Mouse (Mus musculus) embryonic facial prominence, embryonic 11.5 days (tissue): ENCODE data around the gene Cd79a. TPM values are rescaled to one million over a fixed set of nuclear protein-coding genes. Genes with fewer than 3 reads are reported as not detected.
A peak's percentile ranks its signal among the peaks of the same experiment; 100 is the strongest.
"Not testable (repeated sequence)": the region's sequence is repeated elsewhere in the genome, so short reads cannot be mapped to it uniquely, and the experiment has no call there.

Experiments used
- ATAC-seq: fragments of 200-750 bp; cut with Nextera tagmentation; replicated peaks from 2 replicates; pipeline ENCODE4 v1.8.0; 2017; ENCODE audit warnings: low read depth; ENCODE audit not compliant: insufficient number of reproducible peaks, low FRiP score, low TSS enrichment
- DNase-seq: peaks from one replicate; pipeline ENCODE4 v3.0.0-alpha.2; 2015; ENCODE audit warnings: low spot score
- H3K27ac ChIP-seq: fragments of 300-500 bp; sonication (generic); replicated peaks from 2 replicates; pipeline ENCODE4 v1.5.1; 2014; ENCODE audit warnings: mild to moderate bottlenecking, low read depth, low read length, control low read depth
- H3K27me3 ChIP-seq: fragments of 300-500 bp; sonication (generic); 2 replicates; pipeline ENCODE4 v1.6.1; 2014; ENCODE audit warnings: mild to moderate bottlenecking, low read length, moderate library complexity, mixed read lengths; ENCODE audit not compliant: control insufficient read depth, insufficient read depth
- H3K36me3 ChIP-seq: fragments of 300-500 bp; sonication (generic); replicated peaks from 2 replicates; pipeline ENCODE4 v1.6.1; 2014; ENCODE audit warnings: low read depth, mild to moderate bottlenecking, low read length, moderate library complexity, mixed read lengths; ENCODE audit not compliant: control insufficient read depth, insufficient read depth
- H3K4me1 ChIP-seq: fragments of 300-500 bp; sonication (generic); 2 replicates; pipeline ENCODE4 v1.6.1; 2014; ENCODE audit warnings: low read length, mixed read lengths; ENCODE audit not compliant: control insufficient read depth, insufficient read depth
- H3K4me2 ChIP-seq: fragments of 300-500 bp; sonication (generic); 2 replicates; pipeline ENCODE4 v1.6.1; 2014; ENCODE audit warnings: low read depth, mild to moderate bottlenecking, control low read depth, low read length, moderate library complexity
- H3K4me3 ChIP-seq: fragments of 300-500 bp; sonication (generic); 2 replicates; pipeline ENCODE4 v1.5.1; 2014; ENCODE audit warnings: low read depth, low read length, control low read depth
- H3K9ac ChIP-seq: fragments of 300-500 bp; sonication (generic); replicated peaks from 2 replicates; pipeline ENCODE4 v1.6.1; 2014; ENCODE audit warnings: mild to moderate bottlenecking, control low read depth, low read length
- H3K9me3 ChIP-seq: fragments of 300-500 bp; sonication (generic); replicated peaks from 2 replicates; pipeline ENCODE4 v1.6.1; 2016; ENCODE audit warnings: mild to moderate bottlenecking, low read length, inconsistent platforms, mixed read lengths; ENCODE audit not compliant: control insufficient read depth
- WGBS: fragments of 180-500 bp; shearing (Covaris S2); extraction: QIAGEN DNeasy Blood & Tissue Kit; methylation state at CpG from one replicate; pipeline ENCODE4 v1.1.7; 2014; 5-methylcytosine and 5-hydroxymethylcytosine counted together
- polyA plus RNA-seq: library from polyadenylated mRNA; unstranded; fragments of >200 nt; fragmentation: Nextera tagmentation; extraction: Ambion mirVana; gene quantifications from 2 replicates; pipeline ENCODE4 v1.2.1, GENCODE M21; 2014

Gene Cd79a
- polyA plus RNA-seq, 1 experiment from 2014 or later = 0.28 TPM

DNA sequence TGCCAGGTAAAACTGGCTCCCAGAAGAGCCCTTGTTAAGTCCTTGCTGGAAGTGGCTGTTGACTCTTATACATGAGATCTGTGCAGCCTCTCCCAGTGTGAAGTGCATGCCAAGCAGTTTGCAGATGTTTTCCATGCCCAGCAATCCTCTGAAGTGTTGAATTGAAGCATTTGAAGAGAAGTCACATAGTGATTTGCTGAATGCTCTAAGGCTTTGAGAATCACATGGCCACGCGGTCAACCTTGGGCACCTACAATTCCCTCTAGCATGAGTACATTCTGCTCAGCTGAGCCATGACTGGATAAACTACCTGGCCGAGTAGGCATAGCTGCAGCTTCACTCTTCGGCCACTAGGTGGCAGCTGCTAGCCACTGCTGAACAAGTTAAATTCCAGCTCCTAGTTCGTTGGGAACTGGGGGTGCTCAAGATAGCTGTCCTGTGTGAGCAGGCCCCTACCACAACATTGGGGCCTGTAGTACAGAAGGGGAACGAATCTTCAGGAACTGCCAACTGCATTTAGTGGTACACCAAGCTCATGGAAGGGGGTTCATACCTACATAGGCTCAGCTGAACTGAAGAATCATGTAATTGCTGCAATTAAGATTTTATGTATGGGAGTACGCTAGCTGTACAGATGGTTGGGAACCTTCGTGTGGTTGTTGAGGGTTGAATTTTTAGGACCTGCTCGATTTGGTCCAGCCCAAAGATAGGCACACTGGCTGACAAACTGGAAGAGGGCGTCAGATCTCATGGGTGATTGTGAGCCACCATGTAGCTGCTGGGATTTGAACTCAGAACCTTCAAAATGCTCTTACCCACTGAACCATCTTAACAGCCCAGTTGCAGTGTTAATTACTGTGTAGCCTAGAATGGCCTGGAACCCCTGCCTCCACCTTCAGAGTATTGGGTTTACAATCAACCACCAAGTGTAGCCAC lies 6.6 kb upstream of the Cd79a start:
- Histone ChIP-seq H3K9me3 (no peaks in the 10 kb centered on the region), H3K27ac (no peak overlapping the region), H3K27me3 (no peaks in the 10 kb centered on the region), H3K4me2 (no peak overlapping the region), H3K9ac (no peak overlapping the region), H3K4me1 (peaks cover 6% of the 10 kb centered on the region; the same call in 1 of the 2 replicates), H3K4me3 (no peak overlapping the region), H3K36me3 (peaks cover 25% of the 10 kb centered on the region)
- DNase-seq (peak; percentile 89), ATAC-seq (peak; percentile 26; the same call in 1 of the 2 replicates)
- 27% methylated on average over 10 of the region's 10 CpGs for WGBS

DNA sequence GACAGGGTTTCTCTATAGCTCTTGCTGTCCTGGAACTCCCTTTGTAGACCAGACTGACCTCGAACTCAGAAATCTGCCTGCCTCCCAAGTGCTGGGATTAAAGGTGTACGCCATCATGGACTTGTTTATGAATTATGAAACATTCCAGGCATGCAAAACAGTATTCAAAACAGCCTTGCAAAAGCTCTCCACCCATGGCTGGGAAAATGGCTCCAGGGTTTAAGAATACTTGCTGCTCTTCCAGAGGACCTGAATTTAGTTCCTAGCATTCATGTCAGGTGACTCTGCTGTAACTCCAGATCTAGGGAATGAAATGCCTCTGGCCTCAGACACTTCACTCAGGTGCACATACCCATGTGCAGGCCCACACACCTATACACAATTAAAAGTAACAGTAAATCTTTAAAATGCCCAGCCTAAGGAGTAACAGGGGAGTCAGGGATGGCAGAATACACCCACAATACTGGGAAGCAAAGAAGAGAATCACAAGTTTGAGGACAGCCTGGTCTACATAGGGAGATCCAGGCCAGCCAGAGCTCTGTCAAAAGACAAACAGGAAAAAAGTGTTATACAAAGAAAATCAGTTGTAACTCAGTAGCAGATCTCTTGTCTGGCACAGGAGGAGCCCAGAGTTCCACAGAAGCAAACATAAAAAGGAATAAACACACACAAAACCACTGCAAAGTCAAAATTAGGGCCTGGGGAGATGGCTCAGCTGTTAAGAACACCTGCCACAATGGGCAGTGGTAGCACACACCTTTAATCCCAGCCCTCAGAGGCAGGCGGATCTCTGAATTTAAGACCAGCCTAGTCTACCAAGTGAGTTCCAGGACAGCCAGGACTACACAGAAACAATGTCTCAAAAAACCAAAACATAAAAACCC lies 5.7 kb upstream of the Cd79a start:
- ATAC-seq (no peak; the same call in 1 of the 2 replicates), DNase-seq (no peak)
- H3K9me3 ChIP-seq = no peaks in the 10 kb centered on the region
- peaks cover 17% of the 10 kb centered on the region for H3K36me3 ChIP-seq
- no peaks in the 10 kb centered on the region for H3K4me1 ChIP-seq
- no peak overlapping the region for H3K4me2 ChIP-seq
- no peaks in the 10 kb centered on the region for H3K27me3 ChIP-seq
- H3K27ac ChIP-seq = no peak overlapping the region
- H3K9ac ChIP-seq = no peak overlapping the region
- whole genome bisulfite sequencing = 70% methylated on average over 3 of the region's 3 CpGs
- no peak overlapping the region for H3K4me3 ChIP-seq

DNA sequence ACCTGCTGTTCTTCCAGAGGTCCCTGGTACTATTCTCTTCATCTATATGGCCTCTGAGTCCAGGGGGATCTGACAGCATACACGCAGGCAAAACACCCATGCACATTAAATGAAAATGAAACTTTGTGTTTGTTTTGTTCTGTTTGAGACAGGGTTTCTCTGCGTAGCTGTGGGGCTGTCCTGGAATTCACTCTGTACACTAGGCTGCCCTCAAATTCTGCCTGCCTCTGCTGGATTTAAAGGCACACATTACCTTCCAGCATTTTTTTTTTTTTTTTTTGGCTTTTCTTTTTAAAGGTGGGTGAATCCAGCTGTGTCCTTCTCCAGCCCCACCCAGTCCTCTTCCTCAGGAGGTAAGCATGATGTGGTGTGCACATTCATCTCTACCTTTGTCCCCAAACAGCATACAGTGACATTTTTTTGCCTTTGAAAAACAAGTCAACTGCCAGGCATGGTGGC lies 5.0 kb upstream of the Cd79a start:
- no peak overlapping the region for H3K4me2 ChIP-seq
- H3K4me3 ChIP-seq = no peak overlapping the region
- H3K4me1 ChIP-seq = no peaks in the 10 kb centered on the region
- no peak overlapping the region for H3K27ac ChIP-seq
- DNase-seq (no peak), ATAC-seq (no peak)
- no peak overlapping the region for H3K9ac ChIP-seq
- no peaks in the 10 kb centered on the region for H3K9me3 ChIP-seq
- 71% methylated on average over 2 of the region's 2 CpGs for WGBS
- H3K36me3 ChIP-seq = peaks cover 12% of the 10 kb centered on the region
- H3K27me3 ChIP-seq = no peaks in the 10 kb centered on the region

- not testable (repeated sequence) for DNase-seq, H3K9me3 ChIP-seq, H3K36me3 ChIP-seq, H3K4me1 ChIP-seq, H3K9ac ChIP-seq, H3K4me3 ChIP-seq, H3K27ac ChIP-seq, ATAC-seq, H3K27me3 ChIP-seq, H3K4me2 ChIP-seq
- 93% methylated on average over 2 of the region's 2 CpGs for WGBS
These were observed 1.4 kb upstream of the Cd79a start for GRCm38 (mm10) chr7:24895749-24896148.

GRCm38 (mm10) chr7:24896269-24896668 lies 912 bp upstream of the Cd79a start:
- ATAC-seq (no peak), DNase-seq (no peak)
- no peak overlapping the region for H3K9ac ChIP-seq
- H3K4me1 ChIP-seq = no peaks in the 10 kb centered on the region
- H3K4me3 ChIP-seq = no peak overlapping the region
- no peaks in the 10 kb centered on the region for H3K9me3 ChIP-seq
- no peak overlapping the region for H3K27ac ChIP-seq
- H3K27me3 ChIP-seq = no peaks in the 10 kb centered on the region
- no peaks in the 10 kb centered on the region; the same call in 1 of the 2 replicates for H3K36me3 ChIP-seq
- no peak overlapping the region for H3K4me2 ChIP-seq
- 89% methylated on average over 8 of the region's 8 CpGs for WGBS

- Histone ChIP-seq H3K9ac (no peak overlapping the region), H3K4me1 (no peaks in the 10 kb centered on the region), H3K9me3 (no peaks in the 10 kb centered on the region), H3K36me3 (no peaks in the 10 kb centered on the region; the same call in 1 of the 2 replicates), H3K4me3 (no peak overlapping the region), H3K27me3 (no peaks in the 10 kb centered on the region), H3K4me2 (no peak overlapping the region), H3K27ac (no peak overlapping the region)
- no peak for ATAC-seq
- WGBS = 88% methylated on average over 5 of the region's 5 CpGs
- DNase-seq = no peak
These were observed 778 bp downstream of the Cd79a start for GRCm38 (mm10) chr7:24897959-24898358.

GRCm38 (mm10) chr7:24901114-24901513 lies 3.9 kb downstream of the Cd79a start:
- ATAC-seq (no peak), DNase-seq (no peak)
- 81% methylated on average over 6 of the region's 6 CpGs for WGBS
- H3K27ac ChIP-seq = no peak overlapping the region
- no peak overlapping the region for H3K9ac ChIP-seq
- no peaks in the 10 kb centered on the region for H3K4me1 ChIP-seq
- no peak overlapping the region for H3K4me3 ChIP-seq
- H3K9me3 ChIP-seq = no peaks in the 10 kb centered on the region
- no peaks in the 10 kb centered on the region for H3K36me3 ChIP-seq
- H3K4me2 ChIP-seq = no peak overlapping the region
- no peaks in the 10 kb centered on the region for H3K27me3 ChIP-seq
